In genomic region chr2:26502299-26502862, GRCm38 (mm10) we compare ENCODE assay signal across 8 mouse cellular contexts. TPM values are rescaled to one million over a fixed set of nuclear protein-coding genes. Genes with fewer than 3 reads are reported as not detected.
DNase-seq lines count a peak whose midpoint lies in the region; ATAC-seq and TF ChIP-seq lines count a peak whose summit lies in the region.

No protein-coding gene starts in this region.

- no peak for ATAC-seq in heart, postnatal 0 days (ENCODE audit: insufficient read depth, low read depth)

- peak overlapping the region; percentile 64 for H3K9ac ChIP-seq in heart, postnatal 0 days (replicated peaks; ENCODE audit: low read depth, low read length)

- H3K27ac ChIP-seq in heart, postnatal 0 days (ENCODE audit: low read depth) = peak overlapping the region; percentile 80

- H3K36me3 ChIP-seq in heart, postnatal 0 days (replicated peaks; ENCODE audit: control insufficient read depth, insufficient read depth, low read length) = no peaks in the 10 kb centered on the region

- peak overlapping the region; percentile 77 for H3K4me2 ChIP-seq in heart, postnatal 0 days (ENCODE audit: low read depth, low read length)

- 0 out of 2 replicates have a peak, but pooled peaks cover 4% of the 10 kb centered on the region for H3K27me3 ChIP-seq in heart, postnatal 0 days (ENCODE audit: control insufficient read depth, insufficient read depth, low read length)

- H3K4me3 ChIP-seq in heart, postnatal 0 days (ENCODE audit: low read depth, low read length) = peak overlapping the region; percentile 60

- H3K9me3 ChIP-seq in heart, postnatal 0 days (replicated peaks; ENCODE audit: control insufficient read depth, low read length) = no peaks in the 10 kb centered on the region

- TF ChIP-seq CTCF in heart, postnatal 0 days (IDR thresholded peaks at IDR 0.05; ENCODE audit: low read depth) = no peak

- under 1% methylated on average over 33 of the region's 33 CpGs for WGBS in heart, postnatal 0 days

- H3K4me1 ChIP-seq in heart, postnatal 0 days (ENCODE audit: control insufficient read depth, insufficient read depth) = peaks cover 15% of the 10 kb centered on the region

- TF ChIP-seq EP300 in heart, postnatal 0 days (IDR thresholded peaks at IDR 0.05; ENCODE audit: low read depth) = no peak

- peak; percentile 32 to 53 for DNase-seq in spleen, adult 18-20 months
- no peak for DNase-seq in spleen, adult 12 weeks (ENCODE audit: low spot score)
- peak; percentile 88 for DNase-seq in embryo, embryonic 11 days
- DNase-seq in heart, postnatal 0 days (ENCODE audit: low spot score) = no peak
- peak; percentile 46 to 78 for DNase-seq in kidney, postnatal 36 days
- peak; percentile 71 to 81 for DNase-seq in lung, postnatal 4 days
- DNase-seq in testis, postnatal 10 days (ENCODE audit: low spot score) = peak; percentile 72
- no peak for DNase-seq in ovary, postnatal 14 days (ENCODE audit: low spot score)

RNA-seq across cellular contexts. Expression of gene Notch1, which starts 14.1 kb away (rescaled TPM):
- 54.0 and 63.3 TPM in 2 replicates for total RNA-seq in heart, postnatal 0 days (2014; rRNA removed; ENCODE audit: low replicate concordance)
- polyA plus RNA-seq in heart, postnatal 0 days (2015; fragmentation: Nextera tagmentation; extraction: Ambion mirVana) = 4.9 and 5.7 TPM in 2 replicates

RNA-seq across cellular contexts. Expression of gene Sec16a, which starts 57.4 kb away (rescaled TPM):
- 48.3 and 49.0 TPM in 2 replicates for total RNA-seq in heart, postnatal 0 days (2014; rRNA removed; ENCODE audit: low replicate concordance)
- polyA plus RNA-seq in heart, postnatal 0 days (2015; fragmentation: Nextera tagmentation; extraction: Ambion mirVana) = 7.1 and 7.5 TPM in 2 replicates

Comparison
In these comparisons a context has a peak if more than half of its experiments do, and no peak if none do; other contexts are left out.
1. DNase-seq: peak in spleen, adult 18-20 months (2 of 2), embryo, embryonic 11 days (single experiment), kidney, postnatal 36 days (2 of 2), lung, postnatal 4 days (2 of 2) and testis, postnatal 10 days (single experiment); none in spleen, adult 12 weeks (single experiment), heart, postnatal 0 days (single experiment) and ovary, postnatal 14 days (single experiment).